Mouse (Mus musculus): ENCODE data around the gene Rpl35a. TPM values are rescaled to one million over a fixed set of nuclear protein-coding genes. Genes with fewer than 3 reads are reported as not detected.
"Not testable (repeated sequence)": the region's sequence is repeated elsewhere in the genome, so short reads cannot be mapped to it uniquely, and the experiment has no call there.

The Rpl35a gene
- polyA plus RNA-seq, 1 experiment from 2014 or later = 1,042 TPM

- Histone ChIP-seq H3K9ac (no peak overlapping the region; the same call in 1 of the 2 replicates), H3K9me3 (no peaks in the 10 kb centered on the region), H3K27me3 (replicated peaks) (no peaks in the 10 kb centered on the region), H3K4me1 (peaks cover 23% of the 10 kb centered on the region), H3K36me3 (peaks cover 22% of the 10 kb centered on the region), H3K27ac (no peak overlapping the region), H3K4me3 (replicated peaks) (peak overlapping the region; percentile 17), H3K4me2 (peak overlapping the region; percentile 54)
- WGBS = 93% methylated on average over 16 of the region's 16 CpGs
- no peak for ATAC-seq (ENCODE audit: insufficient read depth, low FRiP score, low read depth)
Observed at GRCm38 (mm10) chr16:33058033-33058432, 1.8 kb downstream of the Rpl35a start.

GRCm38 (mm10) chr16:33058656-33059055 is 2.4 kb downstream of the Rpl35a start:
- not testable (repeated sequence) for H3K9ac ChIP-seq; H3K27me3 ChIP-seq (replicated peaks); H3K27ac ChIP-seq; H3K9me3 ChIP-seq; ATAC-seq (ENCODE audit: insufficient read depth, low FRiP score, low read depth); H3K4me3 ChIP-seq (replicated peaks)
- WGBS = 82% methylated on average over 9 of the region's 9 CpGs
- Histone ChIP-seq H3K36me3 (peaks cover 22% of the 10 kb centered on the region), H3K4me2 (peak overlapping the region; percentile 54; the same call in 1 of the 2 replicates), H3K4me1 (peaks cover 29% of the 10 kb centered on the region)

GRCm38 (mm10) chr16:33059471-33059870 is 3.2 kb downstream of the Rpl35a start:
- Histone ChIP-seq H3K4me1 (peaks cover 32% of the 10 kb centered on the region), H3K9ac (no peak overlapping the region), H3K9me3 (no peaks in the 10 kb centered on the region), H3K27ac (no peak overlapping the region), H3K4me3 (replicated peaks) (no peak overlapping the region), H3K36me3 (peaks cover 22% of the 10 kb centered on the region), H3K27me3 (replicated peaks) (no peaks in the 10 kb centered on the region), H3K4me2 (no peak overlapping the region)
- ATAC-seq (ENCODE audit: insufficient read depth, low FRiP score, low read depth) = no peak
- WGBS = 72% methylated on average over 1 of the region's 1 CpGs

GRCm38 (mm10) chr16:33060926-33061325 is 4.7 kb downstream of the Rpl35a start:
- no peaks in the 10 kb centered on the region for H3K27me3 ChIP-seq (replicated peaks)
- peaks cover 22% of the 10 kb centered on the region for H3K36me3 ChIP-seq
- H3K4me1 ChIP-seq = peaks cover 32% of the 10 kb centered on the region
- no peak overlapping the region for H3K4me3 ChIP-seq (replicated peaks)
- 77% methylated on average over 2 of the region's 2 CpGs for WGBS
- H3K27ac ChIP-seq = no peak overlapping the region
- H3K9me3 ChIP-seq = no peaks in the 10 kb centered on the region
- no peak overlapping the region for H3K4me2 ChIP-seq
- H3K9ac ChIP-seq = no peak overlapping the region
- ATAC-seq (ENCODE audit: insufficient read depth, low FRiP score, low read depth) = no peak

GRCm38 (mm10) chr16:33061400-33061799 is 5.1 kb downstream of the Rpl35a start:
- H3K27me3 ChIP-seq (replicated peaks) = no peaks in the 10 kb centered on the region
- H3K4me1 ChIP-seq = peaks cover 32% of the 10 kb centered on the region
- H3K27ac ChIP-seq = peak overlapping the region; percentile 82; the same call in 1 of the 2 replicates
- 51% methylated on average over 11 of the region's 11 CpGs for WGBS
- ATAC-seq (ENCODE audit: insufficient read depth, low FRiP score, low read depth) = no peak
- H3K4me3 ChIP-seq (replicated peaks) = no peak overlapping the region; the same call in 1 of the 2 replicates
- no peak overlapping the region for H3K9ac ChIP-seq
- H3K36me3 ChIP-seq = peaks cover 22% of the 10 kb centered on the region
- no peaks in the 10 kb centered on the region for H3K9me3 ChIP-seq
- H3K4me2 ChIP-seq = peak overlapping the region; percentile 87

- WGBS = under 1% methylated on average over 63 of the region's 64 CpGs
- Histone ChIP-seq H3K4me1 (peaks cover 32% of the 10 kb centered on the region), H3K4me2 (peak within 1 kb of the TSS; percentile 87), H3K36me3 (peaks cover 22% of the 10 kb centered on the region), H3K9me3 (no peaks in the 10 kb centered on the region), H3K9ac (peak within 1 kb of the TSS; percentile 36), H3K27me3 (replicated peaks) (no peaks in the 10 kb centered on the region), H3K4me3 (replicated peaks) (peak within 1 kb of the TSS; percentile 66), H3K27ac (peak within 1 kb of the TSS; percentile 82)
- peak; percentile 96 for ATAC-seq (ENCODE audit: insufficient read depth, low FRiP score, low read depth)
Observed at GRCm38 (mm10) chr16:33062024-33062681, 5.9 kb downstream of the Rpl35a start, which contains the start of gene Lmln. Gene Lmln (plus strand): TSS chr16:33062521.

- H3K27me3 ChIP-seq (replicated peaks) = no peaks in the 10 kb centered on the region
- ATAC-seq (ENCODE audit: insufficient read depth, low FRiP score, low read depth) = peak; percentile 79
- H3K9ac ChIP-seq = peak overlapping the region; percentile 36
- peak overlapping the region; percentile 87 for H3K4me2 ChIP-seq
- peaks cover 32% of the 10 kb centered on the region for H3K4me1 ChIP-seq
- peaks cover 22% of the 10 kb centered on the region for H3K36me3 ChIP-seq
- peak overlapping the region; percentile 82 for H3K27ac ChIP-seq
- WGBS = 0% methylated on average over 33 of the region's 35 CpGs
- peak overlapping the region; percentile 66 for H3K4me3 ChIP-seq (replicated peaks)
- H3K9me3 ChIP-seq = no peaks in the 10 kb centered on the region
Observed at GRCm38 (mm10) chr16:33062682-33063131, 6.5 kb downstream of the Rpl35a start.

- H3K36me3 ChIP-seq = peaks cover 22% of the 10 kb centered on the region
- H3K27ac ChIP-seq = peak overlapping the region; percentile 82; the same call in 1 of the 2 replicates
- H3K4me1 ChIP-seq = peaks cover 27% of the 10 kb centered on the region; the same call in 1 of the 2 replicates
- whole genome bisulfite sequencing = 22% methylated on average over 7 of the region's 7 CpGs
- peak overlapping the region; percentile 87 for H3K4me2 ChIP-seq
- ATAC-seq (ENCODE audit: insufficient read depth, low FRiP score, low read depth) = no peak
- peak overlapping the region; percentile 66 for H3K4me3 ChIP-seq (replicated peaks)
- no peaks in the 10 kb centered on the region for H3K9me3 ChIP-seq
- 0 out of 2 replicates have a peak overlapping the region, but pooled peaks have one; percentile 36 for H3K9ac ChIP-seq
- no peaks in the 10 kb centered on the region for H3K27me3 ChIP-seq (replicated peaks)
Observed at GRCm38 (mm10) chr16:33063267-33063666, 7.0 kb downstream of the Rpl35a start.

GRCm38 (mm10) chr16:33064636-33065035 is 8.4 kb downstream of the Rpl35a start:
- no peak overlapping the region for H3K27ac ChIP-seq

GRCm38 (mm10) chr16:33070928-33071327 is 14.7 kb downstream of the Rpl35a start:
- no peaks in the 10 kb centered on the region for H3K9me3 ChIP-seq
- ATAC-seq (ENCODE audit: insufficient read depth, low FRiP score, low read depth) = no peak

More at GRCm38 (mm10) chr16:33064636-33065035, 8.4 kb downstream of the Rpl35a start:
- Histone ChIP-seq H3K4me2 (no peak overlapping the region), H3K9ac (no peak overlapping the region), H3K9me3 (no peaks in the 10 kb centered on the region), H3K36me3 (peaks cover 11% of the 10 kb centered on the region), H3K4me3 (replicated peaks) (no peak overlapping the region), H3K4me1 (peaks cover 17% of the 10 kb centered on the region; the same call in 1 of the 2 replicates), H3K27me3 (replicated peaks) (no peaks in the 10 kb centered on the region)
- no peak for ATAC-seq (ENCODE audit: insufficient read depth, low FRiP score, low read depth)
- WGBS = 83% methylated on average over 9 of the region's 9 CpGs

GRCm38 (mm10) chr16:33072871-33073557 is 16.8 kb downstream of the Rpl35a start:
- WGBS = 77% methylated on average over 6 of the region's 6 CpGs

More at GRCm38 (mm10) chr16:33070928-33071327, 14.7 kb downstream of the Rpl35a start:
- no peak overlapping the region for H3K4me3 ChIP-seq (replicated peaks)
- no peaks in the 10 kb centered on the region for H3K4me1 ChIP-seq
- no peaks in the 10 kb centered on the region; the same call in 1 of the 2 replicates for H3K36me3 ChIP-seq
- H3K9ac ChIP-seq = no peak overlapping the region
- H3K4me2 ChIP-seq = no peak overlapping the region
- H3K27ac ChIP-seq = no peak overlapping the region
- no peaks in the 10 kb centered on the region for H3K27me3 ChIP-seq (replicated peaks)

GRCm38 (mm10) chr16:33074967-33075366 is 18.7 kb downstream of the Rpl35a start:
- Histone ChIP-seq H3K9me3 (no peaks in the 10 kb centered on the region), H3K9ac (no peak overlapping the region), H3K4me3 (replicated peaks) (no peak overlapping the region), H3K4me1 (no peaks in the 10 kb centered on the region), H3K4me2 (no peak overlapping the region), H3K27ac (no peak overlapping the region), H3K36me3 (no peaks in the 10 kb centered on the region; the same call in 1 of the 2 replicates), H3K27me3 (replicated peaks) (no peaks in the 10 kb centered on the region)
- no peak for ATAC-seq (ENCODE audit: insufficient read depth, low FRiP score, low read depth)
- WGBS = 68% methylated on average over 5 of the region's 5 CpGs

More at GRCm38 (mm10) chr16:33072871-33073557, 16.8 kb downstream of the Rpl35a start:
- no peak for ATAC-seq (ENCODE audit: insufficient read depth, low FRiP score, low read depth)
- no peaks in the 10 kb centered on the region for H3K4me1 ChIP-seq
- H3K4me2 ChIP-seq = no peak overlapping the region
- no peaks in the 10 kb centered on the region; the same call in 1 of the 2 replicates for H3K36me3 ChIP-seq
- no peaks in the 10 kb centered on the region for H3K27me3 ChIP-seq (replicated peaks)
- H3K9ac ChIP-seq = no peak overlapping the region
- H3K9me3 ChIP-seq = no peaks in the 10 kb centered on the region
- no peak overlapping the region for H3K4me3 ChIP-seq (replicated peaks)
- H3K27ac ChIP-seq = no peak overlapping the region

Data from stomach, embryonic 15.5 days (tissue).